Mouse (Mus musculus) heart, adult 2 months (tissue): ENCODE data around the gene Serpina16.

Experiments
- CTCF ChIP-seq: fragments of 200-600 bp; IDR thresholded peaks from 2 replicates; pipeline ENCODE4 v1.8.1; 2022; ENCODE audit warnings: antibody characterized with exemption, mild to moderate bottlenecking, moderate library complexity
- POLR2A ChIP-seq: fragments of 200-500 bp; IDR thresholded peaks from 2 replicates; pipeline ENCODE4 v1.6.1; 2011; ENCODE audit warnings: mild to moderate bottlenecking, low read depth, low read length, control low read depth; ENCODE audit not compliant: insufficient read depth

- peak; percentile 96 for TF ChIP-seq CTCF
- no peak for TF ChIP-seq POLR2A
Measured at GRCm38 (mm10) chr12:103643336-103643735, 32.6 kb downstream of the Serpina16 start.
